Mouse (Mus musculus): ENCODE results near the gene Wdr81. TPM values are rescaled to one million over a fixed set of nuclear protein-coding genes. Genes with fewer than 3 reads are reported as not detected.
A peak's percentile ranks its signal among the peaks of the same experiment; 100 is the strongest.

The Wdr81 gene
- total RNA-seq, 2 experiments from 2014 or later: 9.3 to 11.9 TPM

DNA sequence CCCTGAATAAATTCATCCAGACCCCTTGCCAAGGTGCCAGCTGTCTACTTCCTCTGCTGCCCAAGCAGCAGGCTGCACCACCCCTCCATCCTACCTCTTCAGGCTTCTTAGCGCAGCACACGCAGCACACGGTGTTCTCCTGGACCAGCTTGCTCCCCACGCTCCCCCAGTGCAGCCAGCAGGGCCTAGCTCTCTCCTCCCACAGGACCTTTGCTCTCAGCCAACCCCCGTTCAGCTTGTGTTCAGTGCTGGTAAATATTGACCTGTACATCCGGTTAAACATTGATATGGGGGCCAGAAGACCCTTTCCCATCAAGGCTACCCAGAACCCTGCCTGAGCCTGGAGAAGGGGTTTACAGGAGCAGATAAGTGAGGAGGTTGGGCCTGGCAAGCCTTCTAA, 15.2 kb downstream of the Wdr81 start, which contains the start of gene Serpinf2:
Serpinf2 (minus strand) TSS at position 229 of the 400 bp plus-strand sequence.
- no peak for ATAC-seq (ENCODE audit: poor library complexity, severe bottlenecking)

DNA sequence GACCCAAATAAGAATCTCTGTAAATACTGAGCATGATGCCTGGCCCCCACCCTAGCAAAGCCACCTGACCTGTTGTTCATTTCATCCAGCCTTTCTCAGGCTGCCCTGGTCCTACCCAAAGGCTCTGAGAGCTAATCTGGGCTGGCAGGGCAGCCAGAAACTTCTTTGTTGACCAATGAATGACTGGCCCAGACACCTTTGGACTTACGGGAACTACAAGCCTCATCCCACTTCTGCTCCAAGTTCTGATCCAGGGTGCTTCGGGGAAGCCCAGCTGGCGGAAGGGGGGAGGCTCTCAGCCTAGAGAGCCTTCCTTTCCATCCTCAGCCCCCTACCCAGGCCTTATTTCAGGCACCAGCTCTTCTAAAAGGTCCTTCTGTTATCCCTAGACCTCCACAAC, 15.7 kb downstream of the Wdr81 start:
- no peak for ATAC-seq (ENCODE audit: poor library complexity, severe bottlenecking)

DNA sequence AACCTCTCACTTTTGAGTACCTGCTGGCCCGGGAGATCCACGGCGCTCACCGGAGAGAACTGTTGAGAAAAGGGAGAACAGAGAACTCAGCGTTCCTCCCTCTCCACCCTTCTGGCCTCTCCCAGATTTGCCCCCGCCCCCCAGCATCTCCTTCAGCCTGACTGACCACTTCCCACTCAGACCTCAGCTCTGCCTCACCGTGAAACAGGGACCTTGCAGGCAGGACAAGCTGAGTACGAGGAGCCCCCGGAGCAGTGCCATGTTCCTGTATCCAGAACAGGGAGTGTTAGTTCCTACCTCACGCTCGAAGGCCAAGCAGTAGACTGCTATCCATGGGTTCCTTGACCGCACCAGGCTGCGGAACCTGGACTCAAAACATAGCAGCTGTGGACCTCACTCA, 16.3 kb downstream of the Wdr81 start:
- no peak for ATAC-seq (ENCODE audit: poor library complexity, severe bottlenecking)

DNA sequence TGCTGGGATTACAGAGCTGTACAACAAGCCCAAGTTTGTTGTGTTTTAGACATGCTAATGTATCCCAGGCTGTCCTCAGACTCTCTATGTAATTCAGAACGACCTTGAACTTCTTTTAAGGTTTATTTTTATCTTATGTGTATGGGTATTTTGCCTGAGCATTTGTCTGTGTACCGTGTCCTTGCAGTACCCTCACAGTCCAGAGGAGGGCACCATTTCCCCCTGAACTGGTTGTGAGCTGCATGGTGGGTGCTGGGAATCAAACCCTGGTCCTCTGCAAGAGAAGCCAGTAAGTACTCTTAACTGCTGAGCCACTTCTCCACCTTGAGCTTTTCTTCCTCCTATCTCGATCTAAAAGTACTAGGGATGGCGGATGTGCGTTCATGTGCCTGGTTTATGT, 20.4 kb downstream of the Wdr81 start:
- no peak for ATAC-seq (ENCODE audit: poor library complexity, severe bottlenecking)

DNA sequence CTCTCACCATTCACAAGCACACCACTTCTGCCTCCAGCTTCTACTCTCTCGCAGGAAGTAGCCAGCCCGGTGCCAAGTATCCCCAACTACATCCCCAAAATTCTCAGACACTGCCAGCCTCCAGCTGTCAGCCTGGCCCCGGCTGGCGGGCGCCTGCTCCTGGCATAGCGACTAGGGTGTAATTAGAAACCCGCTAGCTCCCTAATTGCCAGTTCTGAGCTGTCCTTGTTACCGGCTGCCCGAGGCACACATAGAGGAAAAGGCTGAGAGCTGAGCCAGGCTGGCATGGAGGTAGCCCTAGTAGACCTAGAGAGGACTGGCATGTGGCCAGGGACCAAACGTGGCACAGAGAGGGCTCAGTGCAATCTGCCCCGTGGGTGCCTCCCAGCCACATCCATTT, 23.2 kb downstream of the Wdr81 start:
- no peak for ATAC-seq (ENCODE audit: poor library complexity, severe bottlenecking)

DNA sequence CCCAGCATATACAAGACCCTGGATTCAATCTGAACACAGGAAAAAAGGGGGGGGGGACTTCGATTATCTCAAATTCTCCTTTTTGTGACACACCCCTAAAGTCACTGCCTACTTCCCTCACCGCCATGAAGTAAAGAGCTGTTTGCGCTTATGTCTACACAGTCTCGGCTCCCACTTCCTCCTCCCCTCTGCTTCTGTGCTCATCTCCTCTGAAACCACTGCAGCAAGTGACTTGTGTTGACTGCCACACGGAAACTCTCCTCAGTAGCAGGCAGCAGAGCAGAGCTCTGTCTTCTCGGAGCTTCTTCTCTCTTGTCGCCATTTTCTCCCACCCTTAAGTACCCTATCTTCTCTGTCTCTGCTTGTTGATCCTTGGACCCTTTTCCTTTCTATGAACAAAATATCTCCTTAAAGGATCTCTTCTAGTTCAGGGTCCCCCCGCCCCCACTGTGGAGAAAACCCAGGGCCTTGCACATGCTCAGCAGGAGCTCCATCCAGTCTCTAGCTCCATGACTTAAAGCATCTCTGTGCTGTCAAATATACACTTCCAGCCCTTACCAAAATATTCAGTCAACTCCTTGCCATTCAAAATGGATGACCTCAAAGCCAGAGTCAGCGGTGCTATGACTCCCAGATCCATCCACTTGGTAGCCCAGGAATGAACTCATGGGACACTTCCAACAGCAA, 25.4 kb downstream of the Wdr81 start:
- peak; percentile 99 for ATAC-seq (ENCODE audit: poor library complexity, severe bottlenecking)

DNA sequence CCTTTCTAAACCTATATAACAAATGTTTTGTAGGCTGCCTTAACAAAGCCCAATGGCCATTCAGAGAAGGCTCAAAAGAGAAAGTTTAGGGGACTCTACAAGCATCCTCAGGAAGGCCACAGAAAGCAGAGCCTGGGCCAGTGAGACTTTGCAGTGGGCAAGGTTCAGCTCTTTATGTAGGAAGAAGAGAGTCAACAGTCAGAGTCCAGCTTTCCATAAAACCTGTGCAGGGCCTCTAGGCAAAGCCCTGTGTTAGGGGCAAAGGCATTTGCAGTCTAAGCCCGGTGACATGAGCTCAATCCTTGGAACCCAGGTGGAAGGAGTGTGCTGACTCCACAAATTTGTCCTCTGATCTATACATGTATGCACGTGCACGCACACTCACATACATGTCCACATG, 30.1 kb downstream of the Wdr81 start:
- ATAC-seq (ENCODE audit: poor library complexity, severe bottlenecking): no peak

DNA sequence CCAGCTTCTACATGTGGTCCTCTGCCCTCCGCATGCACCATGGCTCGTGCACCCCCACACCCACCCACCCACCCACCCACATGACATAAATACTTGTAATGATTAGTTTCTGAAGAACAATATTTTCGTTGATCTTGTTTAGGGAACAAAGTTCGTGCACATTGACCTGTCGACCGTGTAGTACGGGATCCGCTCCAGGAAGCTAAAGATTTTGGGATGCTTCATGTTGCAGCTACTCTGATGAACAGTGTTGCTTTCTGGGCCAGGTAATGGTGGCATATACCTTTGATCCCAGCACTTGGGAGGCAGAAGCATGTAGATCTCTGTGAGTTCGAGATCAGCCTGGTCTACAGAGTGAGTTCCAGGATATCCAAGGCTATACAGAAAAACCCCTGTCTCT, 30.5 kb downstream of the Wdr81 start:
- no peak for ATAC-seq (ENCODE audit: poor library complexity, severe bottlenecking)

DNA sequence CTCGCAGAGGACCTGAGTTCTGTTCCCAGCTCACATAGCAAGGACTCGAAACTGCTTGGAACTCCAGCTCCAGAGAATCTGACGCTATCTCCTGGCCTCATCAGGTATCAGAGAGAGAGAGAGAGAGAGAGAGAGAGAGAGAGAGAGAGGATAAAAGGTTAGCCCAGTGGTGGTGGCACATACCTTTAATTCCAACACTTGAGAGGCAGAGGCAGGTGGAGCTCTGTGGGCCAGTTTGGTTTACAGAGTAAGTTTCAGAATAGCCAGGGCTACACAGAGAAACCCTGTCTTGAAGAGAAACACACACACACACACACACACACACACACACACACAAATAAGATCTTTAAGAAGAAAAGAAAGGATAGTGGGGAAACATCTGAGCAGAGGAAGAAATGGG, 31.4 kb downstream of the Wdr81 start:
- no peak for ATAC-seq (ENCODE audit: poor library complexity, severe bottlenecking)

DNA sequence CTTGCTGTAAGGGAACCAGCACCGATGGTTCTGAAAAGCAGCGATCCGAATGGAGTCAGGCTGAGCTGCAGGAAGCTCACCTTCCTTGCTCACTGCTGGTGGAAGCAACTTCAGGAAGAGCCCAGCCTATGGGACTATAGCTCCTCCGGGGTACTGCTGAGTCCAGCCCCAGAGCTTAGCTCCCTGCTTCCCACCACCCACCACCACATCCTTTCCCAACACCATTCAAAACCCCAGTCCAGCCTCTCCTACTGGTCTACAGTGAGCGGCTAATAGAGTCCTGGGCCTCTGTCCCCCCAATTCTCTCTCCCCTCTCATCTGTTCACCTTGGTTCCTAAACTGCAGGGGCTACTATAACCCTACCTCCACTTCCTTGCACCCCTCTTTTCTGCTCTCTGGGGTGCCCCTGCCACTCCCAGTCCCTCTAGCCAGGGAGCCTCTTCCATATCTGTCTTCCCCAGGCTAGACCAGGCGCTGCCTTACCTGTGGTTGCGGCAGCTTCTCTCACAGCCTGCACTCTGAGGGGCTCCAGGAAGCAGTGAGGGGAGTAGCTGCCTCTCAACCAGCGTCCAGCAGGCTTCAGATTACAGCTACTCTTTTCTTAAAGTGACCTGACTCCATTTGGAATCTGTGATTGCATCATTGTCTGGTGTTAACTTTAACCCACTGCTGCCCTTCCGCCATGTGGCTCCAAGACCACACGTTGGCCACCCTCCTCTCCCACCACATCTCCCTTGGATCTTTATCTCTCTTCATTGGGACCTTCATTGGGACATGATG, 32.3 kb downstream of the Wdr81 start, which contains the start of gene Serpinf1:
Serpinf1 (minus strand) TSS at position 689 of the 780 bp plus-strand sequence.
- no peak for ATAC-seq (ENCODE audit: poor library complexity, severe bottlenecking)

DNA sequence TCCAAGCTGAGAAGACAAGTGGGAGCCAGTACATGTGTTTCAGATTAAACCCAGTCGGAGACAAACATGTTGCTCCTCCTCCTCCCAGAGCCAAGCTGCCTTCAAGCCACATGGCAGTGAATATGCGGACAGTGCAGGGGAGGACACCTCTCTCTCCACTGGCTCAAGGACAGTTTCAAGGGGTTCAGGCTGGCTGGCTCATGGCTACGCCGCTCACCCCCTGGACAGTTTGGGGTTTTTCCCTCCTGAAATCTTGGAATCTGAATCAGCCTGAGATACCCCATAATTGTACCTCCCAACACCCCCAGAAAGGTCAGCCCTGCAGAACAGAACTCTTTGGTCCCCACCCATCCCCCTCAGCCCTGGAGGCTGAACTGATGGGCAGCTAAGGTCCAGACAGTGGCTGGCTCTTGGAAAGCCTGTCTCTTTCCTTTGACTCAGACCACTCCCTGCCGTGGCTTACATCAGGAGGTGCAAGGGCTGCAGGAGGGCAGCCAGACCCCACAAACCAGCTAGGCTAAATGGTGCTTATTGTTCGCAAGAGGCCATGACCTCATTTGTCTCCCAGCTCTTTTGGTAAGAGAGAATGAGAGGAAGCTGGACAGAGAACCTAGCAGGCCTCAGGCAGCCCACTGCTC, 33.0 kb downstream of the Wdr81 start:
- no peak for ATAC-seq (ENCODE audit: poor library complexity, severe bottlenecking)

DNA sequence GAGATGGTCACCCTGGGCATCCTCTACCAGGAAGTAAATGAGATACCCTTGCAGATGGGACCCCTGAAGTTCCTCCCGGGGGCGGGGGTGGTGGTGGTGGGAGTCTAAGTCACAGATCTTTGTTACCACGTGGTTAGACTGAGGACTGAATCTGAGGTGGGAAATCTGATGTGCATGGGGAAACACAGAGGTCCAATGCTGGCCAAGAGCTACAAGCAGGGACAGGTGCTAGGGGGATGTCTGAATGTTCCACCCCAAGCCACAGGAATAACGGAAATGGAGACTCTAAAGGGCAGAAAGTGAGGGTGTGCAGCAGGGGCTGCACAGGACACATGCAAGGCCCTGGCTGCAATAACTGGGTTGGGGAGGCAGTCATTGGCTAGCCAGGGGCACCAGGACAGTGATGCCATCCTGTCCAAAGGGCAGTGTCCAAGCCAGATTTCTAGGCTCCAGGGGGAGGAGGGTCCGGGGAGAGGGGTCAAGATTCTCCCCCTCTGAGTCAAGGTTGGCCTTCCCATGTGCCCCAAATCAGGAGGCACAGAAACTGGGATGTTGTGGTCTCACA, 33.6 kb downstream of the Wdr81 start:
- ATAC-seq (ENCODE audit: poor library complexity, severe bottlenecking): no peak

DNA sequence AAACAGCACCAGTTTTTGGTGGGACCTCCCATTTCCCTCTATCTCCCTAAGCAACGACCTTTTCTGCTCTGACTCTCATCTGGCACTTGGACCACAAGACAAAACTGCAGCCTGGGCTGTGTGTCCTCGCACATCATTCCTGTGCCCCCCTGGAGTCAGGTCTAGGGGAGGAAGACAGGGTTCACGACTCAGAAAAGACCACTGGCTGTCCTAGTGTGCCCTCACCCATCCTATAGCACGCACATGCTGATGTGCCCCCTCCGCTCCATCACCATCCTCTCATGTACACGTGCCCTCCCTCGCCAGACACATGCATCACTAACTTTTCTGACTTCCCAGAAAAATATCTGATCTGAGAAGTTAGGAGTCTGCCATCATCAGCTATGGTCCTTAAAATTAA, 34.5 kb downstream of the Wdr81 start:
- no peak for ATAC-seq (ENCODE audit: poor library complexity, severe bottlenecking)

DNA sequence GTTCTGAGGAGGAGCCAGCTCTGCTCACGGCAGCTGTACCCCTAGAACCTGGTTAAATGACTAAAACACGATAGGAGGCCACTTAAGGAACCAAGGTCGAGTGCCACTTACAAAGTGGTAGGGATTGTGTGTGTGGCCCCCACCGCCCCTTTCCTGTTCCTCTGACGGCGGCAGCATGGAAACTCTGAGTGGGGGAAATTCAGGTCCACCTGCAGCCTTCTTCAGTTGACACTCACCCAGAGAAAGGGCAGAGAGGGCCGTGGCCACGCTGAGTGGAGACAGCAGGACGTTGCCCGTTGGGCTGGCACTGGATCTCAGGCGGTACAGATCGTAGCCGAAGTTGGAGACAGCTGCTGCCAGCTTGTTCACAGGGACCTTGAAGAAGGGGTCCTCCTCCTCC, 38.5 kb downstream of the Wdr81 start:
- ATAC-seq (ENCODE audit: poor library complexity, severe bottlenecking): no peak

DNA sequence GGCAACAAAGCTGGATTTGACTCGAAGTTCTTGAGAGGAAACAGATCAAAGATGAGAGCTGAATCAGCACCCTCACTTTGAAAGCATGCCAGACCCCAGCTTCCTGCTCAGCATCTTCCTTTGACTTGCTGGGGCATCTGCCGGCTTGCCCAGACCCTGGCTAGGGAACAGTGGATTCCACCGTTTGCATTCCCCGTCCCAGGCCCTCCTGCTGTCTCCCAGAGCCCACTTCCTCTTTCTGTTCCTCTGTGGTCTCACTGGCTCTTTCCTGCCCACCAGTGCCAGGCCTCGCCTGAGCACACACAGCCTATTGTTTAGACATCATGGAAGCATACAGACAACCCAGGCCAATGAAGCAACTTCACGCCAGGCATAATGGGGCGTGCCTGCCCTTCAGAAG, 39.4 kb downstream of the Wdr81 start:
- peak; percentile 92 for ATAC-seq (ENCODE audit: poor library complexity, severe bottlenecking)

DNA sequence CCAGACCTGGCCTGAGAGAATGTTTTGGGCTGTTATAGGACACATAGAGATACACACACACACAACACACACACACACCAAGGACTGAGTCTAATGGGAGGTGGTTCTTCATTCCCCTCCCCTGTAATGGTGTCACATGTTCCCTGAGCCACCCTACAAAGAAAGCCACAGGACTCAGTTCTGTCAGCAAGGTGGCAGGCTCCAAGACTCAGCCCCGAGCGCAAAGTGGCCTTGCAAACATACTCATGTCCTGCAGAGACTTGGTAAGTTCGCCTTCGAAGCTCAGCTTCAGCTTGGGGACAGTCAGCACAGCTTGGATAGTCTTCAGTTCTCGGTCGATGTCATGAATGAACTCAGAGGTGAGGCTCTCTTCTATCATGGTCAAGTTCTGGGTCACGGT, 43.9 kb downstream of the Wdr81 start:
- no peak for ATAC-seq (ENCODE audit: poor library complexity, severe bottlenecking)

DNA sequence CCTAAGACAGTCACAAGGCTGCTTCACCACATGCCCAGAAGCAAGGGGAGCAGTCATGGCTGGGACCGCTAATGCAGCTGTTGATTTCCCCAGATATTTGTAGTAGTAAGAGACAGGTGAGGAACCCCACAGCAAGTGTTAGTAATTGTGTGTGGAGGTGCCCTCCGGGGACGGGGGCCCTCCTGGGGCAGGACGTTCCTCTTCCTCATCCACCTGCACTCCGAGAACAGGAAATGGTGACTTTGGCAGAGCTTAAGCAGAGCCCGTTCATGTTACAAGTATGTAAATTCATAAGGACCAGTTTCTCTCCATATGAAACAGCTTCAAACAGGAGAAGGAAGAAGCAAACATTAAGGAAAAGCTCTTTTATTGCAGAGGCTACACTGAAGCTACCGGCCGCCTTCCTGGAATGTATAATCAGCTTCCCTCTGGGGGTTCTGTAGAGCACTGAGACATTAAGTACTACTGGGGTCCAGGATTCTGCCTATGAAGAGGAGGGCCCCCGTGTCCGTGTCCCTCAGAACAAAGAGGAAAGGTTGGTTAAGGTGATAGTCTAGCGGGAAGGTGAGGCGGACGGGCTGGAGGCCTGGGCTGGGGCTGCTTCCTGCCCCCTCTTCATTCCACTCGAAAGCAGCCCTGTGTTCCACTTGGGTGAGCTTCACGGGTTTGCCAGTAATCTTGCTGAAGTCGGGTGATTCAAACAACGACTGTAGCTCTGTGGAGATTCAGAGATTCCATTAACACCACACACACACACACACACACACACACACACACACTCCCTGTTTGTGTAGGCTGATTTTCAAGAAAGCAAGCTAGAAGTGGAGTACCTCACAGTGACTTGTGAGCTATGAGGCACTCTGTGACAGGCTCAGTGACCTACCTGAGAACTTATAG, 44.6 kb downstream of the Wdr81 start:
- no peak; the same call in 1 of the 2 replicates for ATAC-seq (ENCODE audit: poor library complexity, severe bottlenecking)

DNA sequence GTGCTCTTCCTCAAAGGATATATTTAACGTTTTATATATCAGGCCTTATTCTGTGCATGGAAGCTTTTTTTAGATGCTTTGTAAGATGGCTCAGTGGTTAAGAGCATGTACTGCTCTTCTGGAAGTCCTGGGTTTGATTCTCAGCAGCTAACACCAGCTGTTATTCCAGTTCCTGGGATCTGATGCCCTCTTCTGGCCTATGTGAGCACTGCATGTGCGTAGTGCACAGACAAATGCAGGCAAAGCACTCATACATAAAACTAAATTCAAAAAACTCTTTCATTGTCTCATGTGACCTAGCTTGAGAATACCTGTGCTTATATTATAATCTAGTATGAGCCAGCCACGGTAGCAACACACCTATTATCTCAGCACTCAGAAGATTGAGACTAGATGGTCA, 47.7 kb downstream of the Wdr81 start:
- ATAC-seq (ENCODE audit: poor library complexity, severe bottlenecking): peak; percentile 63

DNA sequence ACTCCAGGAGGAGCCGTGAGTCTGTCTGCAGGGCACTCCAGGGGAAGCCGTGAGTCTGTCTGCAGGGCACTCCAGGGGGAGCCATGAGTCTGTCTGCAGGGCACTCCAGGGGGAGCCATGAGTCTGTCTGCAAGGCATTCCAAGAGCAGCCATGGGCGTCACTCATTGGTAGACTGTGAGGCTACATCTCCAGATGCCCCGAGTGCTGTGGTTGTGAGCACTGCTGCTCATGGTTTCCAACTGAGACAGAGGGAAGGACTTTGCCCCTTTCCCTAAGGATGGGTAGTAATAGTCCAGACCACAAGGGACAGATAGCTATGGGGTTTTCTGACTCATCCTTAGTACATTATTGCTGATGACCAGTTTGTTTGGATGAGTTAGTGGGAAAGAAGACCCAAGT, 48.4 kb downstream of the Wdr81 start:
- ATAC-seq (ENCODE audit: poor library complexity, severe bottlenecking): no peak

DNA sequence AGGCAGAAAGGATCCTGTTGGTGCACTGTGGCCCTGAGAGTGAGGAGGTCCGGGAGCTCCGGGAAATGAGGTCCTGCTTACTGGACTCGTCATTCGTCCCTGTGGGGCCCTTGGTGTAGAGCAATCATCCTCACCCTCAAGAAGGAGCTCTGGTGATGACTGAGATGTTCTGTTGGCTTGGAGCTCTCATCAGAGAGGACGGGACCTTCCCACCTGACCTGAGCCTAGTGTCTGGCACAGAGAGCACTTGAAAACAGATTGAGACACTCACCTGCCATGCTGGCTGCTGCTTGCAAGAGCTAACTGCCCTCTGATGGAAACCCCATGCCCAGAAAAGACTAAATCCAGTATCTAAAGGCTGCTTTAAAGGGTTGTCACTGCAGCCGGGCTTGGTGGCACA, 49.7 kb downstream of the Wdr81 start:
- ATAC-seq (ENCODE audit: poor library complexity, severe bottlenecking): no peak

Measured in megakaryocyte, adult 5-6 weeks (primary cell).